Mouse (Mus musculus): ENCODE measurements around the gene Ric8b. TPM values are rescaled to one million over a fixed set of nuclear protein-coding genes. Genes with fewer than 3 reads are reported as not detected.
A peak's percentile ranks its signal among the peaks of the same experiment; 100 is the strongest.

Gene Ric8b
- total and polyA plus RNA-seq, 3 experiments, result 20.5 to 42.1 (median 36.5) TPM

DNA sequence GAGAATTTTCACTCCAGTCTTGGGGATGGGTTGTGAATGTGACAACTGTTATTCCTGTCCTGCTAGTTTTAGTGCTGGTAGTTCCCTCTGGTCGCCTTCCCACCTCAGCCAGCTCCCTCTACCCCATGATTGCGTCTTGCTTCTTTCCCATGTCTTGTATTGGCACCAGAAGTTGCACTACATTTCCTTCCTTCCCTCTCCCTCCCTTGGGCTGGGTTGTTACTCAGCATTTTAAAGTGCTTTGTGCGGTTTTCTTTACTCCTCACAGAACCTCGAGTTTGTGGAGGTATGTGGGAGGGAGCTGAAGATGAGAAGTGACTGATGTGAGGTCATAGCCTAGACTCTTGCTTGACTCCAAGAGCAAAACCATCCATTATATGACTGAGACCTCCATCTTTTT is 38.8 kb downstream of the Ric8b start:
- WGBS, result 44% methylated on average over 4 of the region's 4 CpGs
- H3K27me3 ChIP-seq (ENCODE audit: control insufficient read depth, insufficient read depth, low read length), result no peaks in the 10 kb centered on the region
- H3K27ac ChIP-seq, result no peak overlapping the region
- H3K4me1 ChIP-seq (ENCODE audit: control insufficient read depth, insufficient read depth, low read length), result peaks cover 3% of the 10 kb centered on the region
- H3K79me2 ChIP-seq (replicated peaks; ENCODE audit: control insufficient read depth, insufficient read depth, low read length), result peaks cover 3% of the 10 kb centered on the region
- intact Hi-C loops (cut with DNase I), result no loop called here
- peaks cover 3% of the 10 kb centered on the region for H3K36me3 ChIP-seq (ENCODE audit: control insufficient read depth, insufficient read depth, low read length)
- no peak for TF ChIP-seq EP300 (IDR thresholded peaks at IDR 0.05; ENCODE audit: insufficient read depth, low read depth, low read length)
- TF ChIP-seq POLR2A (IDR thresholded peaks at IDR 0.05; ENCODE audit: insufficient read depth, low read depth, low read length), result no peak
- no peak for TF ChIP-seq CTCF (IDR thresholded peaks at IDR 0.05)
- no peak overlapping the region for H3K4me3 ChIP-seq
- H3K9ac ChIP-seq (ENCODE audit: low read depth, low read length), result no peak overlapping the region
- no peak for DNase-seq

- intact Hi-C loops (cut with DNase I), result no loop called here
- Histone ChIP-seq H3K9ac (ENCODE audit: low read depth, low read length) (no peak overlapping the region), H3K4me3 (no peak overlapping the region), H3K79me2 (replicated peaks; ENCODE audit: control insufficient read depth, insufficient read depth, low read length) (peaks cover 2% of the 10 kb centered on the region), H3K36me3 (ENCODE audit: control insufficient read depth, insufficient read depth, low read length) (peaks cover 5% of the 10 kb centered on the region), H3K4me1 (ENCODE audit: control insufficient read depth, insufficient read depth, low read length) (peaks cover 5% of the 10 kb centered on the region), H3K27ac (no peak overlapping the region), H3K27me3 (ENCODE audit: control insufficient read depth, insufficient read depth, low read length) (no peaks in the 10 kb centered on the region)
- TF ChIP-seq CTCF (IDR thresholded peaks at IDR 0.05) (no peak), EP300 (IDR thresholded peaks at IDR 0.05; ENCODE audit: insufficient read depth, low read depth, low read length) (no peak), POLR2A (IDR thresholded peaks at IDR 0.05; ENCODE audit: insufficient read depth, low read depth, low read length) (no peak)
- 94% methylated on average over 2 of the region's 2 CpGs for WGBS
- DNase-seq, result no peak
Measured at GRCm38 (mm10) chr10:84958597-84958996, 41.2 kb downstream of the Ric8b start.

- no peak for DNase-seq
- Histone ChIP-seq H3K4me1 (ENCODE audit: control insufficient read depth, insufficient read depth, low read length) (peaks cover 8% of the 10 kb centered on the region), H3K27me3 (ENCODE audit: control insufficient read depth, insufficient read depth, low read length) (no peaks in the 10 kb centered on the region), H3K36me3 (ENCODE audit: control insufficient read depth, insufficient read depth, low read length) (peaks cover 13% of the 10 kb centered on the region), H3K9ac (ENCODE audit: low read depth, low read length) (no peak overlapping the region), H3K27ac (no peak overlapping the region), H3K4me3 (no peak overlapping the region), H3K79me2 (replicated peaks; ENCODE audit: control insufficient read depth, insufficient read depth, low read length) (peaks cover 4% of the 10 kb centered on the region)
- TF ChIP-seq CTCF (IDR thresholded peaks at IDR 0.05) (no peak), POLR2A (IDR thresholded peaks at IDR 0.05; ENCODE audit: insufficient read depth, low read depth, low read length) (no peak), EP300 (IDR thresholded peaks at IDR 0.05; ENCODE audit: insufficient read depth, low read depth, low read length) (no peak)
- 64% methylated on average over 12 of the region's 12 CpGs for WGBS
- intact Hi-C loops (cut with DNase I), result no loop called here
Measured at GRCm38 (mm10) chr10:84960380-84960930, 43.0 kb downstream of the Ric8b start.

DNA sequence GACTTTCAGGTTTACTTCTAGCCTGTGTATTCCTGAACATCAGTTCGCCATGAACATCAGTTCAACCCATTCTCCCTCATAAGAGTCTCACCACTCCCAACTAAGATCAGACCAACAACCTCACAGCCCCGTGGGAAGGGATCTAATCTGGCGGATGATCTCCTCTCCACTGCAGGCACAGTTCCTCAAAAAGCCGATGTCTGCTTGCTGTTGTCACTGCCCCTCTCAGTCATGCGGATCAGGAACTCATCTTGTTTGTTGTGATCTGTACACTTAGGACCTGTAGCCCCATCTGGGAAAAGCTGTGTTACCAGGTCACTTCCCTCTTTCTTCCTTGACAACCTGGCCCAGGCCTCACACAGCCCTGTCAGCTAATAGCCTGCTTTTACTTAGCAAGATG is 45.7 kb downstream of the Ric8b start:
- H3K4me1 ChIP-seq (ENCODE audit: control insufficient read depth, insufficient read depth, low read length), result peaks cover 11% of the 10 kb centered on the region
- H3K9ac ChIP-seq (ENCODE audit: low read depth, low read length), result no peak overlapping the region
- H3K27me3 ChIP-seq (ENCODE audit: control insufficient read depth, insufficient read depth, low read length), result no peaks in the 10 kb centered on the region
- H3K4me3 ChIP-seq, result no peak overlapping the region
- peaks cover 4% of the 10 kb centered on the region for H3K79me2 ChIP-seq (replicated peaks; ENCODE audit: control insufficient read depth, insufficient read depth, low read length)
- WGBS, result 64% methylated on average over 5 of the region's 5 CpGs
- DNase-seq, result no peak
- peaks cover 25% of the 10 kb centered on the region for H3K36me3 ChIP-seq (ENCODE audit: control insufficient read depth, insufficient read depth, low read length)
- TF ChIP-seq POLR2A (IDR thresholded peaks at IDR 0.05; ENCODE audit: insufficient read depth, low read depth, low read length), result no peak
- no peak for TF ChIP-seq EP300 (IDR thresholded peaks at IDR 0.05; ENCODE audit: insufficient read depth, low read depth, low read length)
- no peak for TF ChIP-seq CTCF (IDR thresholded peaks at IDR 0.05)
- H3K27ac ChIP-seq, result no peak overlapping the region
- intact Hi-C loops (cut with DNase I), result no loop called here

DNA sequence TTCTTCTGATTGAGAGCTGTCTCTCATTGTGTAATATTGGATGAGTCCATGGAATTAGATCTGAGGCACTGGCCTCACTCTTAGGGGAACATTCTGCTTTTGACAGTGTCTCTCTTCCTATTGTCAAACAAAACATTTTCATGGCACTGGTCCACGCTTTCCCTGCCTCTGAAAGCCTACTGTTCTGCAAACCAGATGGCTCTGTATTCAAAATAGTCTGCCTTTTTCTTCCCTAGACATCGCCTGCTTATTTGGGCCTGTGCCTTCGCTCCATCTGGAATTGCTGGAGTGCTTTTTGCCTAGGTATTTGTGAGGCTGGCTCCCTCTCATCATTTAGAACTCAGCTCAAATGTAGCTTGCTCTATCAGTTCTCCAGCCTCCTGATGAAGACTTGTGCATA is 46.3 kb downstream of the Ric8b start:
- Histone ChIP-seq H3K27ac (no peak overlapping the region), H3K79me2 (replicated peaks; ENCODE audit: control insufficient read depth, insufficient read depth, low read length) (peaks cover 3% of the 10 kb centered on the region), H3K4me1 (ENCODE audit: control insufficient read depth, insufficient read depth, low read length) (peaks cover 14% of the 10 kb centered on the region), H3K27me3 (ENCODE audit: control insufficient read depth, insufficient read depth, low read length) (no peaks in the 10 kb centered on the region), H3K4me3 (no peak overlapping the region), H3K9ac (ENCODE audit: low read depth, low read length) (no peak overlapping the region), H3K36me3 (ENCODE audit: control insufficient read depth, insufficient read depth, low read length) (peaks cover 27% of the 10 kb centered on the region)
- intact Hi-C loops (cut with DNase I), result no loop called here
- WGBS, result 47% methylated on average over 3 of the region's 3 CpGs
- TF ChIP-seq EP300 (IDR thresholded peaks at IDR 0.05; ENCODE audit: insufficient read depth, low read depth, low read length) (no peak), POLR2A (IDR thresholded peaks at IDR 0.05; ENCODE audit: insufficient read depth, low read depth, low read length) (no peak), CTCF (IDR thresholded peaks at IDR 0.05) (no peak)
- DNase-seq, result peak in 1 of 2 experiments; percentile 26

DNA sequence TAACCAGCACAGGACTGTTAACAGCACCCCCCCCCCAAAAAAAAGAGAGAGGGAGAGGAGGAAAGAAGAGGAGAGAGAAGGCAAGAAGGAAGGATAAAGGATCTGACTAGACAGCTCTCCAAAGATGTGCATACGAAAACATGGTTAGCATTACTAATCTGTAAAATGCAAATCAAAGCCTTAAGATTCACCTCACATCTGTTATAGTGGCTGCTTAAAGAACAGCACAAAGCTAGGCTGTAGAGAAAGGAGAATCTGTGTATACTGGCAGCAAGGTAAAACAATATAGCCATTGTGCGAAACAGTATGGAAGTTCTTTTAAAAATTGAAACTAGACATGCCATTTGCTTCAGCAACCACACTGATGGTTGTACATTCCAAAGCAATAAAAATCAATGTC is 49.1 kb downstream of the Ric8b start:
- peaks cover 19% of the 10 kb centered on the region for H3K4me1 ChIP-seq (ENCODE audit: control insufficient read depth, insufficient read depth, low read length)
- intact Hi-C loops (cut with DNase I), result no loop called here

More for the DNA sequence above, 49.1 kb downstream of the Ric8b start:
- peak overlapping the region; percentile 91 for H3K27ac ChIP-seq
- H3K36me3 ChIP-seq (ENCODE audit: control insufficient read depth, insufficient read depth, low read length), result peaks cover 40% of the 10 kb centered on the region
- no peaks in the 10 kb centered on the region for H3K27me3 ChIP-seq (ENCODE audit: control insufficient read depth, insufficient read depth, low read length)
- no peak for TF ChIP-seq EP300 (IDR thresholded peaks at IDR 0.05; ENCODE audit: insufficient read depth, low read depth, low read length)
- TF ChIP-seq CTCF (IDR thresholded peaks at IDR 0.05), result no peak
- no peak for TF ChIP-seq POLR2A (IDR thresholded peaks at IDR 0.05; ENCODE audit: insufficient read depth, low read depth, low read length)
- no peak overlapping the region for H3K4me3 ChIP-seq
- no peak for DNase-seq
- H3K9ac ChIP-seq (ENCODE audit: low read depth, low read length), result no peak overlapping the region
- 93% methylated on average over 2 of the region's 2 CpGs for WGBS
- peaks cover 3% of the 10 kb centered on the region for H3K79me2 ChIP-seq (replicated peaks; ENCODE audit: control insufficient read depth, insufficient read depth, low read length)

Data from heart, adult 2 months (tissue).